Mouse (Mus musculus) midbrain, embryonic 15.5 days (tissue): ENCODE measurements around the gene En2. TPM values are rescaled to one million over a fixed set of nuclear protein-coding genes. Genes with fewer than 3 reads are reported as not detected.

Source experiments
- polyA plus RNA-seq: library from polyadenylated mRNA; unstranded; fragments of >200 nt; fragmentation: Nextera tagmentation; extraction: Ambion mirVana; gene quantifications from 2 replicates; pipeline ENCODE4 v1.2.1, GENCODE M21; 2015

The En2 gene
- polyA plus RNA-seq, 1 experiment from 2014 or later = 0.93 TPM

Other genes with a start within 250 kb of the En2 start
- gene Insig1, start 94.3 kb upstream of the En2 start, polyA plus RNA-seq = 79.3 and 84.0 TPM in 2 replicates
- 44.2 and 61.8 TPM in 2 replicates for gene Cnpy1, start 80.1 kb downstream of the En2 start, polyA plus RNA-seq
- gene Rbm33, start 151.4 kb downstream of the En2 start, polyA plus RNA-seq = 18.1 and 18.6 TPM in 2 replicates